Mouse (Mus musculus) embryonic facial prominence, embryonic 10.5 days (tissue): ENCODE results near the gene Apopt1. TPM values are rescaled to one million over a fixed set of nuclear protein-coding genes. Genes with fewer than 3 reads are reported as not detected.

Experiments used
- DNase-seq: peaks from one replicate; pipeline ENCODE4 v3.0.0-alpha.2; 2017; ENCODE audit warnings: low spot score
- H3K27ac ChIP-seq: fragments of 300-500 bp; sonication (generic); replicated peaks from 2 replicates; pipeline ENCODE4 v1.5.1; 2016; ENCODE audit warnings: mild to moderate bottlenecking
- H3K27me3 ChIP-seq: fragments of 300-500 bp; sonication (generic); replicated peaks from 2 replicates; pipeline ENCODE4 v1.6.1; 2016; ENCODE audit warnings: low read depth, mild to moderate bottlenecking; ENCODE audit not compliant: poor library complexity, severe bottlenecking
- H3K36me3 ChIP-seq: fragments of 300-500 bp; sonication (generic); replicated peaks from 2 replicates; pipeline ENCODE4 v1.6.1; 2016; ENCODE audit warnings: mild to moderate bottlenecking, moderate library complexity
- H3K4me1 ChIP-seq: fragments of 300-500 bp; sonication (generic); 2 replicates; pipeline ENCODE4 v1.6.1; 2016
- H3K4me3 ChIP-seq: fragments of 300-500 bp; sonication (generic); 2 replicates; pipeline ENCODE4 v1.5.1; 2016; ENCODE audit warnings: mild to moderate bottlenecking, moderate library complexity
- H3K9me3 ChIP-seq: fragments of 300-500 bp; sonication (generic); 2 replicates; pipeline ENCODE4 v1.6.1; 2016; ENCODE audit warnings: mild to moderate bottlenecking
- WGBS: fragments of 180-500 bp; shearing (Covaris S2); methylation state at CpG from one replicate; pipeline ENCODE4 v1.1.7; 2016; 5-methylcytosine and 5-hydroxymethylcytosine counted together
- polyA plus RNA-seq: library from polyadenylated mRNA; unstranded; fragments of >200 nt; fragmentation: Nextera tagmentation; extraction: Ambion mirVana; gene quantifications from 2 replicates; pipeline ENCODE4 v1.2.1, GENCODE M21; 2016

The Apopt1 gene
- polyA plus RNA-seq, 1 experiment from 2014 or later, result 56.2 TPM

- H3K9me3 ChIP-seq, result no peaks in the 10 kb centered on the region
These were observed 26.7 kb upstream of the Apopt1 start for GRCm38 (mm10) chr12:111686390-111686789.

GRCm38 (mm10) chr12:111687350-111688068 is 25.6 kb upstream of the Apopt1 start:
- no peaks in the 10 kb centered on the region for H3K9me3 ChIP-seq
- H3K4me1 ChIP-seq, result peaks cover 45% of the 10 kb centered on the region
- peaks cover 19% of the 10 kb centered on the region for H3K36me3 ChIP-seq
- no peak overlapping the region for H3K4me3 ChIP-seq
- 43% methylated on average over 14 of the region's 14 CpGs for WGBS
- H3K27ac ChIP-seq, result peak overlapping the region; percentile 68
- no peak for DNase-seq
- no peaks in the 10 kb centered on the region for H3K27me3 ChIP-seq

More at GRCm38 (mm10) chr12:111686390-111686789, 26.7 kb upstream of the Apopt1 start:
- Histone ChIP-seq H3K4me1 (peaks cover 36% of the 10 kb centered on the region), H3K27ac (0 out of 2 replicates have a peak overlapping the region, but pooled peaks have one; percentile 5), H3K36me3 (peaks cover 30% of the 10 kb centered on the region), H3K4me3 (no peak overlapping the region), H3K27me3 (no peaks in the 10 kb centered on the region)
- 88% methylated on average over 4 of the region's 4 CpGs for WGBS
- DNase-seq, result no peak

GRCm38 (mm10) chr12:111688069-111688428 is 25.0 kb upstream of the Apopt1 start:
- Histone ChIP-seq H3K27me3 (no peaks in the 10 kb centered on the region), H3K27ac (peak overlapping the region; percentile 68), H3K4me3 (no peak overlapping the region), H3K4me1 (peaks cover 47% of the 10 kb centered on the region), H3K9me3 (no peaks in the 10 kb centered on the region), H3K36me3 (peaks cover 14% of the 10 kb centered on the region)
- 58% methylated on average over 2 of the region's 2 CpGs for WGBS
- no peak for DNase-seq

GRCm38 (mm10) chr12:111689426-111689825 is 23.6 kb upstream of the Apopt1 start:
- DNase-seq, result no peak
- H3K27me3 ChIP-seq, result no peaks in the 10 kb centered on the region
- H3K4me3 ChIP-seq, result no peak overlapping the region
- H3K9me3 ChIP-seq, result no peaks in the 10 kb centered on the region
- H3K36me3 ChIP-seq, result no peaks in the 10 kb centered on the region
- H3K4me1 ChIP-seq, result peaks cover 61% of the 10 kb centered on the region
- WGBS, result 92% methylated on average over 11 of the region's 11 CpGs
- no peak overlapping the region for H3K27ac ChIP-seq

- WGBS, result 11% methylated on average over 5 of the region's 5 CpGs
- Histone ChIP-seq H3K27me3 (no peaks in the 10 kb centered on the region), H3K27ac (peak overlapping the region; percentile 87), H3K9me3 (no peaks in the 10 kb centered on the region), H3K36me3 (no peaks in the 10 kb centered on the region), H3K4me3 (peak overlapping the region; percentile 23; the same call in 1 of the 2 replicates), H3K4me1 (peaks cover 79% of the 10 kb centered on the region)
- DNase-seq, result peak; percentile 68
These were observed 21.7 kb upstream of the Apopt1 start for GRCm38 (mm10) chr12:111691346-111691872.

- 80% methylated on average over 5 of the region's 5 CpGs for WGBS
- H3K4me3 ChIP-seq, result no peak overlapping the region
- H3K27ac ChIP-seq, result peak overlapping the region; percentile 87
- no peaks in the 10 kb centered on the region for H3K27me3 ChIP-seq
- peaks cover 72% of the 10 kb centered on the region for H3K4me1 ChIP-seq
- no peaks in the 10 kb centered on the region for H3K9me3 ChIP-seq
- DNase-seq, result no peak
- H3K36me3 ChIP-seq, result no peaks in the 10 kb centered on the region
These were observed 20.2 kb upstream of the Apopt1 start for GRCm38 (mm10) chr12:111692899-111693298.

- 23% methylated on average over 18 of the region's 18 CpGs for WGBS
These were observed 19.5 kb upstream of the Apopt1 start for GRCm38 (mm10) chr12:111693341-111694270.

GRCm38 (mm10) chr12:111694271-111694781 is 18.7 kb upstream of the Apopt1 start:
- H3K9me3 ChIP-seq, result no peaks in the 10 kb centered on the region
- no peaks in the 10 kb centered on the region for H3K27me3 ChIP-seq
- H3K4me3 ChIP-seq, result peak overlapping the region; percentile 41
- peaks cover 72% of the 10 kb centered on the region for H3K4me1 ChIP-seq
- peak overlapping the region; percentile 87 for H3K27ac ChIP-seq
- WGBS, result 8% methylated on average over 12 of the region's 12 CpGs
- H3K36me3 ChIP-seq, result no peaks in the 10 kb centered on the region
- DNase-seq, result peak; percentile 46

More at GRCm38 (mm10) chr12:111693341-111694270, 19.5 kb upstream of the Apopt1 start:
- Histone ChIP-seq H3K4me1 (peaks cover 69% of the 10 kb centered on the region), H3K4me3 (peak overlapping the region; percentile 41), H3K27me3 (no peaks in the 10 kb centered on the region), H3K9me3 (no peaks in the 10 kb centered on the region), H3K36me3 (no peaks in the 10 kb centered on the region), H3K27ac (peak overlapping the region; percentile 87)
- DNase-seq, result peak; percentile 77

- DNase-seq, result no peak
- Histone ChIP-seq H3K27me3 (no peaks in the 10 kb centered on the region), H3K27ac (peak overlapping the region; percentile 87), H3K4me1 (peaks cover 75% of the 10 kb centered on the region), H3K4me3 (peak overlapping the region; percentile 41), H3K36me3 (no peaks in the 10 kb centered on the region), H3K9me3 (no peaks in the 10 kb centered on the region)
- 50% methylated on average over 13 of the region's 13 CpGs for WGBS
These were observed 17.9 kb upstream of the Apopt1 start for GRCm38 (mm10) chr12:111694880-111695804.

GRCm38 (mm10) chr12:111696239-111696638 is 16.8 kb upstream of the Apopt1 start:
- no peak overlapping the region for H3K4me3 ChIP-seq
- H3K9me3 ChIP-seq, result no peaks in the 10 kb centered on the region
- H3K4me1 ChIP-seq, result peaks cover 75% of the 10 kb centered on the region
- H3K27ac ChIP-seq, result peak overlapping the region; percentile 87
- 24% methylated on average over 6 of the region's 6 CpGs for WGBS
- peak; percentile 77 for DNase-seq
- H3K36me3 ChIP-seq, result no peaks in the 10 kb centered on the region
- H3K27me3 ChIP-seq, result no peaks in the 10 kb centered on the region

GRCm38 (mm10) chr12:111697708-111698107 is 15.4 kb upstream of the Apopt1 start:
- WGBS, result 67% methylated on average over 4 of the region's 4 CpGs
- H3K4me3 ChIP-seq, result no peak overlapping the region
- H3K4me1 ChIP-seq, result peaks cover 62% of the 10 kb centered on the region
- no peaks in the 10 kb centered on the region for H3K9me3 ChIP-seq
- H3K27me3 ChIP-seq, result no peaks in the 10 kb centered on the region
- H3K27ac ChIP-seq, result no peak overlapping the region
- H3K36me3 ChIP-seq, result no peaks in the 10 kb centered on the region
- DNase-seq, result no peak
